Mouse (Mus musculus) heart, adult 11 months (tissue): ENCODE measurements around the gene Mmp24.
"Not testable (repeated sequence)": the region's sequence is repeated elsewhere in the genome, so short reads cannot be mapped to it uniquely, and the experiment has no call there.

Experiments used
- DNase-seq: peaks from one replicate; pipeline ENCODE4 v3.0.0; 2022

Gene Mmp24

GRCm38 (mm10) chr2:155774927-155775684, at the start of gene Mmp24:
TSS of gene Mmp24 (plus strand) at chr2:155775342.
- no peak for DNase-seq

GRCm38 (mm10) chr2:155726302-155726701, 48.8 kb upstream of the Mmp24 start:
- no peak for DNase-seq

DNA sequence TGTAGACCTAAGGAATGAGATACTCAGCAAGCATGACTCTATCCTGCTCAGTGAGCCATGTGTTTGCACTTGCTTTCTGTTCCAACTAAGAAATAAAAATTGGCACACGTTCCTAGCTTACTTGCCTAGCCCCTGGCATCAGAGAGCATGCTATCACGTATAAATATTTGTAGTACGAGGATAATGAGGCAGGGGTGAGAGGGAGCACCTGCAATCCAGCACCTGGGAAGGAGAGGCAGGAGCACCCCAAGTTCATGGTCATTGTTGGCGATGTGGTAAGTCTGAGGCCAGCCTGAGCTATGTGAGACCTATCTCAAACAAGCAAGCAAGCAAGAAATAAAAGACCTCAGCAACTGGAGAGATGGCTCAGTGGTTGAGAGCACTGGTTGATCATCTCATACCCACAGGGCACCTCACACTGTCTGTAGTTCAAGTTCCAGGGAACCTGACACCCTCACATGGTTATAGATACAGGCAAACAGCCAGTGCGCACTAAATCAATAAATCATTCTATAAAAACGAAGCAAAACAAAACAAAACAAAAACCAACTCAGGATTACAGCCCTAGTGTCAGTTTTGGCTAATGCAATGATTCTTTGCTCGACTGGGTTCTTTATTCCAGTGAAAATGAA, 47.3 kb upstream of the Mmp24 start:
- no peak for DNase-seq

GRCm38 (mm10) chr2:155728742-155729141, 46.4 kb upstream of the Mmp24 start:
- peak; percentile 95 for DNase-seq

DNA sequence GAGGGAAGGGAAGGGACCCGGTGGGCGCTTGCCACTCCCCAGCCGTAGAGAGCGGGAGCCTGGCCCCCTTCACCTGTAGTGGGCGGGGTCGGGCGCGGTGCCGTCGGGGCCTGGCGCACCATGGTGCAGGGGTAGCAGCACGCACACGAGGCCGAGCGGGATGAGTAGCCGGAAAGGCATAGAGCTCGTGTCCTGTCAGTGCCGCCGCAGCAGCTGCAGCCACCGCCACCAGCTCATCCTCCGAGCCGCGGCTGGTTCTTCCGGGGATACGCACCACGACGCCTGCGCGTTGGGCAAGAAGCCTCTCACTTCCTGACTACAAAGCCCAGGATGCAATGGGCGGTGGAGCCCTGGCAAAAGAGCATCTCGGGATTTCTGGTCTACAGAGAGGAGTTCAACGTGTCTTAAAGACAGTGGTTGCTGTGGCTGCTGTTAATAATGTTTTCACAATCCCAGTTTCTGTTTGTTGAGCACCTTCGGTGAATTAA, 45.9 kb upstream of the Mmp24 start, which contains the start of gene Edem2:
TSS of gene Edem2 (minus strand) at position 318 of the 488 bp plus-strand sequence.
- peak; percentile 99 for DNase-seq

DNA sequence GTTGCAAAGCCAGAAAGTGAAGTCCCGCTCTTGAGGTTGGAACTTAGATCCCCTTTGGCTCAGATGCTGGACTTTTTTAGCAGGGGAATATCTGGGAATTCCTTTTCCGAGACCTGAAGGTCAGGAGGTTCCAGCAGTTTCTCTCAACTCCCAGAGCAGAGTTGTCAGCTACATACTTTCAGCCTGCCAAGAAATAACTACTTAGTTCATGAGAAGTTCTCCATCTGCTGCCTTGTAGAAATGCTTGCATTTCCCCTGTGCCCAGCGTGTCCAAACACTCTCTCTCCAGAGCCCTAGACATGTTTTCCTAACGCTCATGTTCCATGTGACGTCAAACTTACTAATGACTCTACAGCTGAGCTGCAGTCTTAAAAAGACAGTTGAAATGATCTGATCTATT, 40.1 kb upstream of the Mmp24 start:
- peak; percentile 93 for DNase-seq

DNA sequence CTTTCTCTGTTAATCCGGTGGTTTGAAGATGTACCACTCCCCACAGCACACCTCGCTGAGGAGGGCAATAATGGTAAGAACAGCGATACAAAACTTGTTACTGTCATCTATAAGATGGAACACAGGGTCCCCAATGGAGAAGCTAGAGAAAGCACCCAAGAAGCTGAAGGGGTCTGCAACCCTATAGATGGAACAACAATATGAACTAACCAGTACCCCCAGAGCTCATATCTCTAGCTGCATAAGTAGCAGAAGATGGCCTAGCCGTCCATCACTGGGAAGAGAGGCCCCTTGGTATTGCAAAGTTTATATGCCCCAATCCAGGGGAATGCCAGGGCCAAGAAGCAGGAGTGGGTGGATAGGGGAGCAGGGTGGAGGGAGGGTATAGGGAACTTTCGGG, 39.4 kb upstream of the Mmp24 start, which contains the start of gene Gm17581:
TSS of gene Gm17581 (minus strand) at position 101 of the 400 bp plus-strand sequence.
- not testable (repeated sequence) for DNase-seq

GRCm38 (mm10) chr2:155736936-155737335, 38.2 kb upstream of the Mmp24 start:
- DNase-seq, result no peak

- no peak for DNase-seq
Measured at GRCm38 (mm10) chr2:155737803-155738202, 37.3 kb upstream of the Mmp24 start.

DNA sequence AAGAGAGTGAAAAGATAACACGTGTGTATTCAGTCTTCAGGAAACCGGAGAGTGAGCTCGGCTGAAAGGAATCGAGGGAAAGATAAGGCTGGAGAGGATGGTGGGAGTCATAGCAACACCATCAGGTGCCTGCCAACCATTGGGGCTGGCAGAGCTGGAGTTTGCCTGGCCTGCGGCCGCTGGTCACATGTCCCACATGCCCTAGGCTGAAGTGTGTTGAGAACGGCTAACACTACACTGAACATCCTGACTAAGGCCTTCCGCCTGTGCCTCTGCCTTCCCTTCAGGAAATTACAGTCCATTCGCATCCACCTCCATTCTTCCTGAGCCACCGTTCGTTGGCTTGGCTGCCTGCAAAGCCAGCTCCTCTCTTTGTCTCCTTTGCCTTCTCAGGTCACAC, 32.9 kb upstream of the Mmp24 start:
- no peak for DNase-seq

DNA sequence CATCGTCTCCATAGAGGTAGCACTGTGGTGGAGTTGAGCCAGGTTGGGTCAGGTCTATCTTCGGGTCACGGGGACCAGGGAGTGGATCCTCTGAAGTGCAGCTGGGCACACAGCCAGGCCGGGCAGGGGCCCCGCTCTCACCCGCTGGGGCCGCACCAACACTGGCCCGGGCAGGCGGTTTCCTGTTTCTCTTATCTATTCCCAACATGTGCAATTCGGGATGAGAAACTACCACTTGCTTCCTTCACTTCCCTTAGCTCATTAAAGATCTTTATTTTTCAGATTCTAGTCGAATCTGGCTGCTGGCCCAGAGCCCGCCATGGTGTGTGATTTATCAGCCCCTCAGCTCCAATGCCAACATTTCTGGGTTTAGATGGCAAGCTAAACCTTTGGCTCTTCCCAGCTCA, 32.2 kb upstream of the Mmp24 start:
- peak; percentile 94 for DNase-seq

DNA sequence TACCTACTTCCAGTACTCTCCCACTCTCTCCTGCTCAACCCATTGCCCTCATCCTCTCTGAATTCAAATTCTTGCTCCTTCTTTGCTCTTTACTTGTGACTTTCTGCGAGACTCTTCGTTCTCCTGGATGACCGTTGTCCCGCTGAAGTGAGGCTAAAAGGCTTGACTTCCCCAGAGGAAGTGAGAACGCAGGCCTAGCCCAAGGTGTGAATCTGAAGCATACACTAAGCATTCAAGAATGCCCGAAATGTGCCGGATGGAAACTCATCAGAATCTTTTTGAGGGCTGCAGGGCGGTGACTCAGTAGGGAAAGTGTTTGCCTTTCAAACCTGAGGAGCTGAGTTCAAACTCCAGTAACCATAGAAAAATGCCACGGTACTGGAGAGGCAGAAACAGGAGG, 31.8 kb upstream of the Mmp24 start:
- no peak for DNase-seq

DNA sequence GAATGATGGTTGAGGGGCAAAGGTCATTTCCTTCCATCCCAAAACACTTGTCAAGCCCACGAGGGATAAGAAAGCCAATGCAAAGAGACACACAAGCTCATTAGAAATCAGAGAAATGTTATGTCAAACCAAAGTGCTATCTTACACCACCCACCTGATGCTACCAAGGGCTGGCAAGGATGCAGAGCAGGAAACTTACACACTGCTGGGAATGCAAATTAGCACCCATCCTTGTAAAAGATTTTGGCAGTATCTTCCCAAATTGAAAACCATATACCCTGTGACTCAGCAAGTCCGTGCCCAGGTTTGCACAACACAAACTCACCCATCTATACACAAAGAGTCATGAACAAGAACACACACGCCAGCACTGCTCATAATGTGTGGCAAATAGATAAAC, 29.7 kb upstream of the Mmp24 start:
- no peak for DNase-seq

DNA sequence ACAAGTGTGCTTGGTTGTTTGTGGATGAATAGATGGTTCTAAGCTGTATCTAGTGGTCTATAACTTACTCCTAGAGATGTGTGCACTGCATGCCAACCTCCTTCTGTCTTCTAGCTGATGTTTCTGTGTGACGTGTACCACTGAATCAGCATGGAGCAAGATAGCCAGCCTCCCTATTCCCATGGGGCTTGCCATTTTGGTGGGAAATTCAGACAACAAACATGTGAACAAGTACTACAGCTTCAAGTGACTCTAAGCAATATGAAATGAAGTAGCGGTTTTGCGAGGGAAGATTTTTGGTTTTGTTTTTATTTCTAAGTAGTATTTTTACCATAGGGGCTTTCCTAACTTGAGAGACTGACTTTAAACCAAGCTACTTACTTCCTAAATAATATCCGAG, 25.7 kb upstream of the Mmp24 start:
- DNase-seq, result no peak

GRCm38 (mm10) chr2:155751014-155751786, 23.9 kb upstream of the Mmp24 start, which contains the start of gene Procr:
TSS of gene Procr (plus strand) at chr2:155751117.
- peak; percentile 98 for DNase-seq

- no peak for DNase-seq
Measured at GRCm38 (mm10) chr2:155755746-155756145, 19.4 kb upstream of the Mmp24 start.

GRCm38 (mm10) chr2:155756855-155757566, 18.1 kb upstream of the Mmp24 start:
- no peak for DNase-seq

- DNase-seq, result peak; percentile 94
Measured at GRCm38 (mm10) chr2:155764679-155765418, 10.3 kb upstream of the Mmp24 start.

- no peak for DNase-seq
Measured at GRCm38 (mm10) chr2:155773664-155774063, 1.5 kb upstream of the Mmp24 start.

DNA sequence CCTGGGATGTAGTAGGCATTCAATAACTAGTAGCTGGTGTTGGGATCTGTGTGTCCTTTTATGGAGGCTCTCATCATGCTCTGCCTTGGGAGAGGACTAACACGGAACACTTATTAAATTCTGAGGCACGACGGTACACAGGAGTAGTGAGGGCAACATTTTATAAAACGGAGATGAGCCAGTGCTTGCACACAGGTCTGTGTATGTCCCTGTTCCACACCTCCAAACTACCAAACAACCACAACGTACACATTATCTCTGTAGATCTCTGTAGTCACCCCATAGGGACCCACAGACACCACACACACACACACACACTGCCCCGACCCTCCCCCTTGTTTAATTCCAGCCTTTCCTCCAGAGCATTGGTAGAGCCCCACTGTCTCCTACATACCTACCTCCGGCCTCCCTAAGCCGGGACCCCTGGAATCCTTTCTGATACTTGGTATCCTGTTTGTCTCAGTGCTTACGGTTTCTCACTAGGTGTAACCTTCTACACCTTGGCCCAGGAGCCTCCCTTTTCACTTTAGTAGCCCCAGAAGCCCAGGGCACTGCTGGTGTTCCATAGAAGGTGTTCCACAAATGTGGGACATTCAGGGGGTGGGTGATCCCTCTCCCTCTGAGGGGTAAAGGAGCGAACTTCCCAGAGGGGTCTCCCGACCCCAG, 748 bp upstream of the Mmp24 start:
- no peak for DNase-seq

GRCm38 (mm10) chr2:155775685-155776263, 632 bp downstream of the Mmp24 start:
- DNase-seq, result peak; percentile 92
